Mouse (Mus musculus) bone marrow macrophage, adult 2 months (primary cell): Measurements from ENCODE around the gene Macrod2.

Source experiments
- CTCF ChIP-seq: IDR thresholded peaks from 2 replicates; pipeline ENCODE4 v1.5.1; 2012; ENCODE audit warnings: low read depth, mild to moderate bottlenecking, low read length, moderate library complexity
- POLR2A ChIP-seq: IDR thresholded peaks from 2 replicates; pipeline ENCODE4 v1.6.1; 2012; ENCODE audit warnings: mild to moderate bottlenecking, low read depth, low read length, borderline replicate concordance

- TF ChIP-seq POLR2A, result no peak
- no peak for TF ChIP-seq CTCF
These were observed 1484.6 kb downstream of the Macrod2 start for GRCm38 (mm10) chr2:141879711-141880110.
